Mouse (Mus musculus): ENCODE measurements around the gene B4galt5. TPM values are rescaled to one million over a fixed set of nuclear protein-coding genes. Genes with fewer than 3 reads are reported as not detected.

B4galt5 gene
- polyA plus RNA-seq, 1 experiment from 2014 or later, result 3.2 TPM

DNA sequence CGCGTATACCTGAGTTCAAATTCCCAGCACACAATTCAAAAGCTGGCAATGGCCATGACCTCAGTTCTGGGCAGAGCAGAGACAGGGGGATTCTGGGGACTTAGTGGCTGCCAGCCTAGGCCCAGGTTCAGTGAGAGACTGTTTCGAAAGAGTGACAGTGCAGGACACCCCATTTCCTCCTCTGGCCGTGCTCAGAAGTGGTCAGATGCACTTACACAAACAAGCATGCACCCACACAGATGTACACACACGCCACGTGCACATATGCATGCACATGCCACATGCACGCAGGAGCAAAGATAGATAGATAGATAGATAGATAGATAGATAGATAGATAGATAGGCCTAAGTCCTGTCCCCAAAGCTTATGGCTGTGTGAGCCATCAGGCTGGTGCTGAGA, 33.4 kb upstream of the B4galt5 start:
- no peak overlapping the region for H3K9ac ChIP-seq (replicated peaks)
- DNase-seq, result no peak
- no peak for TF ChIP-seq CTCF (IDR thresholded peaks at IDR 0.05; ENCODE audit: low read depth)
- TF ChIP-seq EP300 (IDR thresholded peaks at IDR 0.05; ENCODE audit: low read depth), result no peak
- peaks cover 40% of the 10 kb centered on the region for H3K4me1 ChIP-seq (ENCODE audit: insufficient read depth)
- H3K36me3 ChIP-seq (replicated peaks; ENCODE audit: insufficient read depth, low read length), result no peaks in the 10 kb centered on the region
- no peak for ATAC-seq
- no peak overlapping the region for H3K4me3 ChIP-seq (ENCODE audit: low read depth, low read length)
- H3K9me3 ChIP-seq (ENCODE audit: low read length), result no peaks in the 10 kb centered on the region
- WGBS (ENCODE audit: insufficient replicate concordance), result 65% methylated on average over 7 of the region's 7 CpGs
- no peak overlapping the region for H3K4me2 ChIP-seq (ENCODE audit: low read depth, low read length)
- peak overlapping the region; percentile 55 for H3K27ac ChIP-seq (ENCODE audit: low read depth)
- H3K27me3 ChIP-seq (ENCODE audit: insufficient read depth, low read length), result no peaks in the 10 kb centered on the region

DNA sequence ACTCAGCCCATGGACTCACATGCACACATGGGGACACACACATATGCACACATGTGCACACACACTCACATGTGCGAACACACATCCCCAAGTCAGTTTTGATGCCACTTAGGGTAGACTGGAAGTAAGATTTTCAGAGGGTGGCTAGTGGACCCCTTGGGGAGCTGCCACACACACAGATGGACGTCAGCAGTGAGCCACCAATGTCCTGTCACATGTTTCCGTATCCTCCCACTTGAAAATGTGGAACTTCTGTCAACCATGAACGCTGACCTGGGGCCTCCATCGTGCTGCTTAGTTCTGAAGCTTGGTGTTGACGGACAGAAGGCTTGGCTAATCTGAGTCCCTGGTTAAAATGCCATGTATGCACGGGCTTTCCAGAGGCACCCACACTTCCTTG, 32.6 kb upstream of the B4galt5 start:
- Histone ChIP-seq H3K27ac (ENCODE audit: low read depth) (peak overlapping the region; percentile 55), H3K27me3 (ENCODE audit: insufficient read depth, low read length) (no peaks in the 10 kb centered on the region), H3K4me1 (ENCODE audit: insufficient read depth) (peaks cover 43% of the 10 kb centered on the region), H3K9ac (replicated peaks) (no peak overlapping the region), H3K36me3 (replicated peaks; ENCODE audit: insufficient read depth, low read length) (no peaks in the 10 kb centered on the region), H3K4me3 (ENCODE audit: low read depth, low read length) (no peak overlapping the region), H3K9me3 (ENCODE audit: low read length) (no peaks in the 10 kb centered on the region), H3K4me2 (ENCODE audit: low read depth, low read length) (no peak overlapping the region)
- TF ChIP-seq CTCF (IDR thresholded peaks at IDR 0.05; ENCODE audit: low read depth), result no peak
- TF ChIP-seq EP300 (IDR thresholded peaks at IDR 0.05; ENCODE audit: low read depth), result no peak
- ATAC-seq (peak; percentile 17; the same call in 1 of the 2 replicates), DNase-seq (peak; percentile 30)
- WGBS (ENCODE audit: insufficient replicate concordance), result 31% methylated on average over 7 of the region's 7 CpGs

DNA sequence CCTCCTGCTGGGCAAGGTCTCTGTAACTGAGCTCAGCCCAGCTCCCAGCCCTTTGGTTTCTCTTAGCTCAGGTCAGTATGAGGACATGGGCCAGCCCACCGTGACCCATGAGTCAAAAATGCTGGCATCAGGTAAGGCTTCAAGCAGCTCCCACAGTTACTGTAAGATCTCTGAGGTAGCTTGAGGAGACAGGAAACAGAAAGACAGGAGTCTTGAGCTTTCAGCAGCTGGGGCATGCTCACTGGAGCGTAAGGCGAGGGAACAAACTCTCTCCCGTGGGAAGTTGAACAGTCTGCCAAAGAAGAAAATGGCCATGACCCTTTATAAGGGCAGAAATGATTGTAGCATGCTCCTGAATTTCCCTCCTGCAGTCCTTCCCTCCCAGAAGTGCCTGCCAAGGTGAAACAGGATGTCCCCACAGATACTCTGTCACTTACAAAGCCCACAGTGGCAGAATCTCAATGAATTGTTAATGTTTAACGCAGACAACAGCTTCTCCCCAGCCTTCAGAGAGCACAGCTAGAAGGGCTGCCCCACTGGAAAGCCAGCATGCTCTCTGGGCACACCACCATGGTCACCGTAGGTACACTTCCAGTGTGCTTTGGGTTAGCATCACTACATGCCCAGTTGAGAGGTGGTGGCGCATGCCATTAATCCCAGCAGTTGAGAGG, 31.8 kb upstream of the B4galt5 start:
- no peaks in the 10 kb centered on the region for H3K27me3 ChIP-seq (ENCODE audit: insufficient read depth, low read length)
- peak overlapping the region; percentile 51; the same call in 1 of the 2 replicates for H3K27ac ChIP-seq (ENCODE audit: low read depth)
- no peak overlapping the region for H3K4me2 ChIP-seq (ENCODE audit: low read depth, low read length)
- 47% methylated on average over 7 of the region's 7 CpGs for WGBS (ENCODE audit: insufficient replicate concordance)
- DNase-seq (no peak), ATAC-seq (no peak)
- H3K4me3 ChIP-seq (ENCODE audit: low read depth, low read length), result no peak overlapping the region
- no peak overlapping the region for H3K9ac ChIP-seq (replicated peaks)
- H3K4me1 ChIP-seq (ENCODE audit: insufficient read depth), result peaks cover 43% of the 10 kb centered on the region
- H3K9me3 ChIP-seq (ENCODE audit: low read length), result no peaks in the 10 kb centered on the region
- no peaks in the 10 kb centered on the region for H3K36me3 ChIP-seq (replicated peaks; ENCODE audit: insufficient read depth, low read length)
- no peak for TF ChIP-seq EP300 (IDR thresholded peaks at IDR 0.05; ENCODE audit: low read depth)
- TF ChIP-seq CTCF (IDR thresholded peaks at IDR 0.05; ENCODE audit: low read depth), result no peak

DNA sequence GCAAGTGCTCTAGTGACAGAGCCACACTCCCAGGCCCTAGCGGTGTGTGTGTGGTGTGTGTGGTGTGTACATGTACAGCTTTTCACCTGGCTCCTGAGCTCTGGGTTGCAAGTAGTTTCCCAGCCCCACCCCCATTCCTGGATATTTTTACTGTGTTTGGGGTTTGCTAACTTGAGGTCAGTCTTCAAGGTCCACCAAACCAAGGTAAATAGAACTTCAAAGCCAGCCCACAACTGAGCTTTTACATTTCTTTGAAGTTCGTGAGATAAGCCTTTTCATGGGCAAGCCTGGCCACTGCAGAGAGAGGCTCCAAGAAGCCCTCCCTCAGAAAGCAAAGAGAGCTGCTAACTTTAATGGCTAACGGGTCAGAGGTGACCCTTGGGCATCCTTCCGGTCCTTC, 30.0 kb upstream of the B4galt5 start:
- no peak overlapping the region for H3K4me3 ChIP-seq (ENCODE audit: low read depth, low read length)
- H3K9ac ChIP-seq (replicated peaks), result no peak overlapping the region
- peaks cover 49% of the 10 kb centered on the region for H3K4me1 ChIP-seq (ENCODE audit: insufficient read depth)
- no peak for DNase-seq
- no peak overlapping the region for H3K4me2 ChIP-seq (ENCODE audit: low read depth, low read length)
- H3K27ac ChIP-seq (ENCODE audit: low read depth), result no peak overlapping the region
- no peak for ATAC-seq
- H3K27me3 ChIP-seq (ENCODE audit: insufficient read depth, low read length), result no peaks in the 10 kb centered on the region
- H3K36me3 ChIP-seq (replicated peaks; ENCODE audit: insufficient read depth, low read length), result no peaks in the 10 kb centered on the region
- 53% methylated on average over 4 of the region's 4 CpGs for WGBS (ENCODE audit: insufficient replicate concordance)
- H3K9me3 ChIP-seq (ENCODE audit: low read length), result no peaks in the 10 kb centered on the region
- TF ChIP-seq EP300 (IDR thresholded peaks at IDR 0.05; ENCODE audit: low read depth) (no peak), CTCF (IDR thresholded peaks at IDR 0.05; ENCODE audit: low read depth) (no peak)

DNA sequence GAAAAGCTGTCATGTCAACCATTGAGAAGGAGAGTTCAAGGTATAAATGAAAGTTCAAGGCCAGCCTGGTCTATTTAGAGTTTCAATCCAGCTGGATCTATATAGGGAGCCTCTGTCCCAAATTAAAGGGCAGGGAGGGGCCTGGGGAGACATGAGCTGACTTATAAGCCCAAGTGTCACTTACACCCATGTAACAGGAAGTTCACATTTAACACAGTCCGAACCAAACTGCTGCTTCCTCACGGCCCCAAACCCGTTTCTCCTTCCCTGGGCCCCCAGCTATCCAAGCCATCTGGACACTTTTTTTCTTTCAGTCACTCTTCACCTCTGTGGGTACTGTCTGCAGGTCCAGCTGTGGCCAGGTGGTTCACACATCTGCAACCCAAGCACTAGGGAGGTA, 28.7 kb upstream of the B4galt5 start:
- Histone ChIP-seq H3K9ac (replicated peaks) (no peak overlapping the region), H3K4me1 (ENCODE audit: insufficient read depth) (peaks cover 41% of the 10 kb centered on the region), H3K4me3 (ENCODE audit: low read depth, low read length) (no peak overlapping the region), H3K9me3 (ENCODE audit: low read length) (no peaks in the 10 kb centered on the region), H3K4me2 (ENCODE audit: low read depth, low read length) (no peak overlapping the region), H3K36me3 (replicated peaks; ENCODE audit: insufficient read depth, low read length) (no peaks in the 10 kb centered on the region), H3K27ac (ENCODE audit: low read depth) (no peak overlapping the region), H3K27me3 (ENCODE audit: insufficient read depth, low read length) (no peaks in the 10 kb centered on the region)
- ATAC-seq (no peak), DNase-seq (no peak)
- 22% methylated on average over 3 of the region's 3 CpGs for WGBS (ENCODE audit: insufficient replicate concordance)
- TF ChIP-seq EP300 (IDR thresholded peaks at IDR 0.05; ENCODE audit: low read depth), result no peak

DNA sequence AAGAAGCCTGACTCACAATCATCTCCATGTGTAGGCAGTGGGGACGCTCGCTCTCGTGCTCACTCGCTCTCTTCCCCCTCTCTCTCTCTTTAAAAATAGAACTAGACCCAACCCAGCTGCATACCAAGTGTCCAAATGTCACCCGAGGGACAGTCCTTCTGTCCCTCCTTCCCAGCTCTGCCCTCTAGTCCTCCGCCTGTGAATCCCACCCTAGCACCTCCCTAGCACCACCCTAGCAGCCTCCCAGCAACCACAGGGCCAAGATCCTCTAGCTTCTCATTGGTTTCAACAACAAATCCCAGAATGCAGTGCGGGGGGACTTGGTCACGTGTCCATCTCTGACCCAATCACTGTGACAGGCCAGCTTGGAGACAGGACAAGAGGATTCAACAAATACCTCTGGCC, 27.2 kb upstream of the B4galt5 start:
- Histone ChIP-seq H3K36me3 (replicated peaks; ENCODE audit: insufficient read depth, low read length) (no peaks in the 10 kb centered on the region), H3K9ac (replicated peaks) (no peak overlapping the region), H3K27me3 (ENCODE audit: insufficient read depth, low read length) (no peaks in the 10 kb centered on the region), H3K4me1 (ENCODE audit: insufficient read depth) (peaks cover 30% of the 10 kb centered on the region), H3K27ac (ENCODE audit: low read depth) (no peak overlapping the region), H3K9me3 (ENCODE audit: low read length) (no peaks in the 10 kb centered on the region), H3K4me3 (ENCODE audit: low read depth, low read length) (no peak overlapping the region), H3K4me2 (ENCODE audit: low read depth, low read length) (no peak overlapping the region)
- ATAC-seq, result no peak
- 66% methylated on average over 8 of the region's 8 CpGs for WGBS (ENCODE audit: insufficient replicate concordance)
- no peak for TF ChIP-seq CTCF (IDR thresholded peaks at IDR 0.05; ENCODE audit: low read depth)
- no peak for TF ChIP-seq EP300 (IDR thresholded peaks at IDR 0.05; ENCODE audit: low read depth)
- no peak for DNase-seq

Measured in liver, postnatal 0 days (tissue).